Mouse (Mus musculus) hematopoietic stem cell, adult 5-6 weeks (primary cell): Measurements from ENCODE around the gene Asap2. TPM values are rescaled to one million over a fixed set of nuclear protein-coding genes. Genes with fewer than 3 reads are reported as not detected.

ENCODE experiments used
- ATAC-seq, 2 experiments: fragments of 125-278 bp in 1 of 2; replicated peaks in 1 of 2; 2 replicates each; pipeline ENCODE4 v1.8.0; 2016 to 2017; ENCODE audit warnings: inconsistent platforms in 2 of 2, mild to moderate bottlenecking in 2 of 2, moderate number of reproducible peaks in 2 of 2, low read depth in 1 of 2, moderate TSS enrichment in 1 of 2; ENCODE audit not compliant: low FRiP score in 2 of 2, poor library complexity in 2 of 2, severe bottlenecking in 2 of 2, insufficient read depth in 1 of 2, low TSS enrichment in 1 of 2
- total RNA-seq: library from RNA; stranded (forward); fragments of 172-1452, 232-1000 nt; gene quantifications from 2 replicates; pipeline ENCODE4 v1.2.3, GENCODE M21; 2017

Asap2 gene
- total RNA-seq, 1 experiment from 2014 or later = 4.0 TPM

GRCm38 (mm10) chr12:21186145-21186544 is 195.9 kb downstream of the Asap2 start:
- ATAC-seq = no peak

DNA sequence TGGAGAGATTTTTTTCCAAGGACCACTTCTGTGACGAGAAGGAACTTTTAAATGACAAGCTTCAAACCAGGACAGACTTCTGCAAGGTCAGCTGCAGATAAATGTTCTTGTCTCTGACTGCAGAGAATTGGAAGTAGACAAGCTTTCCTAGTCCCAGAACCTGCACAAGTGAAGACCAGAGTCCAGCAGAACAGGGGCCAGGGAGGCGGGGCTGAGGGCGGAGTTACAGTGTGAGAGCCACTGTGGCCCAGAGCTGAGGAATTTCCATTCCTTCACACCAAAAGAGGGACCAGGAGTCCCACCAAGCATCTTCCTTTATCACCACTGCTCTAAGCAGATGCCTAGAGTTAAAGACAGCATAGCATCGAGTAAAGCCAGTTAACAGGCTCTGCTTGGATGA is 198.6 kb downstream of the Asap2 start:
- no peak for ATAC-seq

GRCm38 (mm10) chr12:21191546-21191945 is 201.3 kb downstream of the Asap2 start:
- no peak for ATAC-seq

- no peak for ATAC-seq
Observed at GRCm38 (mm10) chr12:21195497-21195896, 205.2 kb downstream of the Asap2 start.

GRCm38 (mm10) chr12:21196420-21196819 is 206.2 kb downstream of the Asap2 start:
- no peak for ATAC-seq

- ATAC-seq = no peak
Observed at GRCm38 (mm10) chr12:21200613-21201012, 210.4 kb downstream of the Asap2 start.

GRCm38 (mm10) chr12:21201485-21202269 is 211.4 kb downstream of the Asap2 start:
- no peak for ATAC-seq

DNA sequence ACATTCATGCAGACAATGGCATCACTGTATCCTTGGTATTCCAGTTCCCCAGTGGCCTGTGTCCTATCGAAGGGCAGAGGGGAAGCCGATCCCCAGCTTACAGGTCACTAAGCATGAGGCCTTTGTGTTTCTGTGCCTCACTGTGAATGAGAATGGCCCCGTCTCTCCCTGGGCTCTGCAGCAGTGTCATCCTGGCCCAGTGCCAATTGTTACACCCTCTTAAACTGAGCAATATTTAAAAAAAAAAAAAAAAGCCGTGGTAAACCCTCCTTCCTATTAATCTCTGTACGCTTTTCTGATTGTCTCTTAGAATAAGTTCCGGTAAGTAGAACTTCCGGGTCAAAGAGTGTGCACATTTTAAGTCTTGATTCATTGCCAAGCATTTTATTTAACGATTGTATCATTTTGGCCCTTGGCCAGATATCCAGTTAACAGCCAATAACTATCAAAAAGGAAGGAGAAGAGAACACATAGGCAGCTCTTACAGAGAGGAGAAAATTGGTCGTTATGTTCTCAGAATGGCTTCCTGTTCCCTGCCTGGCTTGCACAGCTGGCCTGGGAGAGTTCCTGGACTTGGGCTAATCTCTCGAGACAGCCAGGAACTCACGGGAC is 214.5 kb downstream of the Asap2 start:
- ATAC-seq = no peak

DNA sequence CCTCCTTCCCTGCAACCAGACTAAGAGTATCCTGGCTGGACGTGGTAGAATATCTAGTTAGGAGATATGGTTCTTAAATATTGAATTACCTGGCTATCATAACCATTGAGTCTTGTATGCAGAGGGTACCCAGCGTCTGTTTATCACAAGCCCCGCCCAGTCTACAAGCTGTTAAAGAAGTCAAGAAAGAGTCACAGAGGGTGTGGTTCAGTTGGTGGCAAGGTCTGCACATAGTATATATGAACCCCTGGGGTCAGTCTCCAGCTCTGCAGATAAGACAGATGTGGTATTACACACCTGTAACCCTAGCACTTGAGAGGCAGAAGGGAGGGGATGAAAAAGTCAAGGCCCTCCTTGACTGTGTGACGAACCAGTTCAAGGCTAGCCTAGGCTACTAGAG is 215.5 kb downstream of the Asap2 start:
- no peak for ATAC-seq

DNA sequence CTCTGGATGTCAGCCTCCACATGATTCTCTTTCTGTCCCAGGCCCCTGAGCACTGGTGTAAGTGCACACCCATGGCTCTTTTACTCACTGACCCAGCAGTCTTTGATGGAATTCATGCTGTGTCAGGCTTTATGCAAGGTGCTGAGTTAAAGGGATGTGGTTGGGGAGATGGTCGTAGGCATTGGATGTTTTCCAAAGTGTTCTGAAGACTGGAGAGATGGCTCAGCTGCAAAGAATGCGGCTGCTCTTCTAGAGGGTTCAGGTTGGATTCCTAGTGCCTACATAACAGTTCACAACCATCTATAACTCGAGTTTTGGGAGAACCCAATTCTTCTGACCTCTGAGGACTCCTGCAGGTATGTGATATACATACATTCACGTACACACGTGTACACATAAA is 217.2 kb downstream of the Asap2 start:
- ATAC-seq = no peak

- ATAC-seq = peak; percentile 85 to 87
Observed at GRCm38 (mm10) chr12:21208172-21208795, 218.0 kb downstream of the Asap2 start.

DNA sequence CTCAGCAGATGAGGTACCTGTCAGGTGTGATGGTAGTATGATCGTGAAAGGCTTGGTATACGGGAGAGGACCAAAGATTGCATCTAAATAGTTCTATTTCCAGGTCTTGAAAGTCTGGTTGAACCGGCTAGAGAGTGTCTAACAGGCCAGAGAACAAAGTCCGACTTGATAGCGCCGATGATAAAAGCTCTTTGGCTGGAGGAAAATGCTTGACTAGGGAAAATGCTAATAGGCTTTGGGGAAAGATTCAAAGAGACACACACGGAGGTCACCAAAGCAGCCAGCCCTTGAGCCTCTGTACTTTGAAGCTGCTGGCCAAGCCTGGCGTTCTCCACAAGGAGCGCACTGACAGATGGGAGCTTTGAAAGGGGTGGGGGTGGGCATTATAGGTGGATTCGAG is 219.0 kb downstream of the Asap2 start:
- no peak for ATAC-seq

- no peak for ATAC-seq
Observed at GRCm38 (mm10) chr12:21212876-21213275, 222.6 kb downstream of the Asap2 start.

GRCm38 (mm10) chr12:21214551-21215165 is 224.4 kb downstream of the Asap2 start:
- ATAC-seq = no peak

DNA sequence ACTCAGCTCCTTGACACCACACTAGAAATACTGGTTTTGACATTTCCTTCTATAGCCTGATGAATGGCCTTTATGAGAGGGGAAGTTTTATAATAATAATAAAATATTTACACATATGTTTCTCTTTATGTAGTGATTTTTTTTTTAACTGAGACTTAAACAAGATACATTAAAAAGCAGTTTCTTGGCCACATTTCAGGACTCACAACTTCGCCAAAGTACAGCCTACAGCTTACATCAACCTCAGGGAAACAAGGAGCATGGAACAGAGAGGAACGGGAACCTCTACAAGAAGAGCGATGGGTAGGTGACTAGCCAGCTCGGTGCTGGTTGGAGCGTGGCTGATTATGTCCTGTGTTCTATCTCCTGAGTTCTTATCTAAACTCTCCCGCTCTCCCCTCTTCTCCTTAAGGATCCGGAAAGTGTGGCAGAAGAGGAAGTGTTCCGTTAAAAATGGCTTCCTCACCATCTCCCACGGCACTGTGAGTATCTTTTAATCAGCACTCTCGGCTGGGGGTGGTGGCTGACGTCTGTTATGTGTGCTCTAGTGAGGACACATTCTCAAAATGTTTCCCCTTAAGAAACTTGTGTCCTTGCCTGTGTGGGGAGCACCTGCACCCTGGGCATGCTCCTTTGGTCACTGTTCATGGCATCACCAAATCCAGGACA is 227.7 kb downstream of the Asap2 start:
- ATAC-seq = no peak; a peak in 1 of 4 replicates

GRCm38 (mm10) chr12:21220596-21220995 is 230.3 kb downstream of the Asap2 start:
- ATAC-seq = no peak

- no peak for ATAC-seq
Observed at GRCm38 (mm10) chr12:21223923-21224322, 233.7 kb downstream of the Asap2 start.

DNA sequence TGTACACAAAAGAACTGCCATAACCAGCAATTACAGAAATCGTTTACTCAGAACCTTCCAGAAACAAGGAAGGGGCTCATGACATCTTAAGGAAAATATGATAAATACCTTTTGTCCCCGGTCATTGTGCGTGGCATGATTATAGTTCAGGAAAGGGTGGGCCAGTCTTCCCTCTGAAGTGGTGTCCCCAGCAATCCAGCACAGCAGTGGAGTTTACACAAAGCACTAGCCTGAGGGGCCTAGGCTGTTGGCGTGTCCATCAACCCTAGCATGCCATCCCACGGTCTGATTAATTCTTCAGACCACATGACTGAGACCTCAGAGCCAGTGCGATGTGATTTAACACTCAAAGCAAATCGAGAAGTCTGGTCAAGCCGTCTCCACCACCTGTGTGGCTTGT is 235.1 kb downstream of the Asap2 start:
- ATAC-seq = no peak
